Mouse (Mus musculus): Measurements from ENCODE around the gene Chit1. TPM values are rescaled to one million over a fixed set of nuclear protein-coding genes. Genes with fewer than 3 reads are reported as not detected.

The Chit1 gene
- polyA plus RNA-seq, 1 experiment from 2014 or later, result 0.81 TPM

DNA sequence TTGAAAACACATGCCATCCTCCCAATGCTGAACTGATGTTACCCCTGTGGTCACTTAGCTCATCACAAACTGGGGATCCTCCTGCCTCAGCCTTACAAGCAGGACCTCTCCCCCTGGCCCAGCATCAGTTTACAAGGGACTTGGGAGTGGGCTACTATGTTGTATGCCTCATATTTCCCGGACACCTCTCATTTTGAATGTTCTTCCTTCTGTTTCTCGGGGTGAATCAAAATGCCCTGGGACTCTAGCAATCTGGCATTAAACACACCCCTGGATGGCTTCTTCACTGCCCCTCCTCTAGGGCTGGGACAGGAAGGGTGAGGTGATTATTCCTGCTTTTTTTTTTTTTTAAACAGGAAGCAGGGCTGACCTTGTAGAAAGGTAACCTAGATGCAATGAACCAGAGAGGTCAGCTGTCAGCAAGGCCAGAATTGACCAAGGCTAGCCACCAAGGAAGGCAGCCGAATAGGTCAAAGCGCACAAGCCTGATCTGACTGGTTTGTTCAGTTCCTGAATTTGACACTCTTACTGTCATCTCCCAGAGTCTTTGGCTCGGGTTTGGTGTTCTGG, 30.1 kb upstream of the Chit1 start:
- no peak overlapping the region for H3K4me3 ChIP-seq
- no peak overlapping the region for H3K27ac ChIP-seq (replicated peaks)
- no peak overlapping the region for H3K4me2 ChIP-seq
- ATAC-seq (ENCODE audit: low read depth), result no peak
- 92% methylated on average over 5 of the region's 5 CpGs for WGBS
- no peaks in the 10 kb centered on the region for H3K27me3 ChIP-seq
- 0 out of 2 replicates have a peak, but pooled peaks cover 8% of the 10 kb centered on the region for H3K36me3 ChIP-seq
- no peak overlapping the region for H3K9ac ChIP-seq
- H3K9me3 ChIP-seq, result no peaks in the 10 kb centered on the region
- H3K4me1 ChIP-seq (replicated peaks), result peaks cover 52% of the 10 kb centered on the region

DNA sequence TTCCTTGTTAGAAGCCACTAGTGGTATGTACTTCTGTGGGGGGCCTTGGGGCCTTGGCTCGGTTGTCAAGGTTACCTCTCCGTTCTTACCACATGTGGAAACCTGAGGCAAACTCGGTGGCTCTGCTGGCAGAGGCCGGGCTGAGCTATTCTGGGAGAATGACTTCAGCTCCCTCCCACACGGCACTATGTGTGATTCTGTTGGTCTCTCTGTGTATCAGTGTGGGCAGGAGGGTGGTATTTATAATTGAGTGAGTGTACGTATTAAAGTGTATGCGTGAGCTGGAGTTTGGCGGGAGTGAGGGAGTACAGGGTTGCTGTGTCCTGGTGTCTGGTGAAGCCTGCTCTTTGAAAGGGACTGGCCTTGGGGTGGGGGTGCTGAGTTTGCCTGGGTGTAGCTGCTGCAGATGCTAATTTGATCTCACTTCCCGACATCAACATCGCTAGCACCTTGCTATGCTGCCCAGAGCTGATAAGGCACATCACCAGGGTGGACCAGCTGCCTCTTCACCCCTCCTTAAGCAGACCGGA, 28.0 kb upstream of the Chit1 start:
- no peak overlapping the region for H3K27ac ChIP-seq (replicated peaks)
- no peaks in the 10 kb centered on the region for H3K27me3 ChIP-seq
- peaks cover 43% of the 10 kb centered on the region for H3K4me1 ChIP-seq (replicated peaks)
- H3K9ac ChIP-seq, result no peak overlapping the region
- no peaks in the 10 kb centered on the region for H3K9me3 ChIP-seq
- no peak overlapping the region for H3K4me3 ChIP-seq
- WGBS, result 63% methylated on average over 11 of the region's 11 CpGs
- no peak for ATAC-seq (ENCODE audit: low read depth)
- H3K4me2 ChIP-seq, result no peak overlapping the region
- H3K36me3 ChIP-seq, result no peaks in the 10 kb centered on the region

DNA sequence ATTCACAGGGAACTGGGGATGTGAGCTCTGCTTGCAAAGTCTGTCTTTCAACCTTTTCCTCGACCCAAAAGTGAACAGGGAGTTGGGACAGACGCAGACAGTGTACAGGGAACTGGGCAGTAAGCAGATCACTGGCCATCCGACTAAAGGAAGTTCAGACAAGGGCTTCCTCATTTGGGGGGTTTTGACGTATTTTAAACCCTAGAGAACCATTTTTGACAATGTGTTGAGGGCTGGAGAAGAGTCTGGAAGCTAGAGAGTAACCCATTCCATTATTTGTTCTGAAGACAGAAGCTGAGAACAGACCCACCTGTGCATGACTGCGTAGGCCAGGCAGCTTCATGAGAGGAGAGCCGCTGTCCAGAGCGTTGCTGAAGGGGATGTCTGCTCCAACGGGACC, 27.4 kb upstream of the Chit1 start:
- Histone ChIP-seq H3K4me3 (no peak overlapping the region), H3K9ac (no peak overlapping the region), H3K4me1 (replicated peaks) (peaks cover 38% of the 10 kb centered on the region), H3K36me3 (no peaks in the 10 kb centered on the region), H3K27me3 (no peaks in the 10 kb centered on the region), H3K4me2 (no peak overlapping the region), H3K9me3 (no peaks in the 10 kb centered on the region), H3K27ac (replicated peaks) (no peak overlapping the region)
- no peak for ATAC-seq (ENCODE audit: low read depth)
- WGBS, result 85% methylated on average over 8 of the region's 8 CpGs

DNA sequence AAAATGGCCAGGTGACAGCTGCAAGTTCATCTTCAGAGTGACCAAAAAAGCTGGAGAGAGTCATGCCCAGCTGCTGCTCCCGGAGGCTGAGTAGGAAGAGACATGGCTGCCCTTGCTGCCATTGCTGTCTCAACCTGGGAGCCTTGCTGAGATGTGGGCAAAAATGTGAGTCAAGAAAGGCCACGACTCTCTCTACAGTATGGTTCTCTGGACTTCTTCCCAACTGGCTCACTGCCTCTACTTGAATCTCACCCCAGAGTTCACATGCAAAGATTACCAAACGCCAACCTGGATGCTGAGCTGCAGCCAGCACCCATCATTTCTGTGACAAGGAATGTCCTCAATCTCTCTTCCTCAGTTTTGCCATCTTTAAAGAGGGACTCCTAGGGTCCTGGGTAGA, 26.9 kb upstream of the Chit1 start:
- Histone ChIP-seq H3K27ac (replicated peaks) (no peak overlapping the region), H3K9ac (no peak overlapping the region), H3K9me3 (no peaks in the 10 kb centered on the region), H3K4me2 (no peak overlapping the region), H3K4me3 (no peak overlapping the region), H3K27me3 (no peaks in the 10 kb centered on the region), H3K4me1 (replicated peaks) (peaks cover 38% of the 10 kb centered on the region), H3K36me3 (no peaks in the 10 kb centered on the region)
- WGBS, result 86% methylated on average over 3 of the region's 3 CpGs
- ATAC-seq (ENCODE audit: low read depth), result no peak

DNA sequence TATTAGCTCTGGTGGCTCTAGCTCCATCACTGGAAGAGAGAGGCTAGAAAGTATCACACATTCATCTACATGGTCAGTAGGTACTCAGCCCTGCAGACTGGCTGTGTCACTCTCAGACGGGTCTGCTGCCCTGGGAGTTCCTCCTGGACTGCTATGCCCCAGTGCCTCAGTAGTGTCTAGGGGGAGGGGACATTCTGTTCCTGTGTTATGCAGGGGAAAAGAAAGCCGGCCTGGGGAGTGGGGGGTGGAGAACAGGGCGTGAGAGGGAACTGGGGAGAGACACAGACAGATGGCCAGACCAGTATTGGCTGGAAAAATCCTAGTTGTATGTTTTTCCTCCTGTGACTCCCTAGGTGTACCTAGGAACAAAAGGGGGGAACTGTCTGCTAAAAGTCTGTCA, 25.0 kb upstream of the Chit1 start:
- ATAC-seq (ENCODE audit: low read depth), result peak; percentile 45; the same call in 1 of the 2 replicates
- Histone ChIP-seq H3K27ac (replicated peaks) (peak overlapping the region; percentile 63; the same call in 1 of the 2 replicates), H3K36me3 (no peaks in the 10 kb centered on the region), H3K4me3 (no peak overlapping the region), H3K9me3 (no peaks in the 10 kb centered on the region), H3K9ac (no peak overlapping the region; the same call in 1 of the 2 replicates), H3K27me3 (no peaks in the 10 kb centered on the region), H3K4me2 (no peak overlapping the region), H3K4me1 (replicated peaks) (peaks cover 24% of the 10 kb centered on the region)
- WGBS, result 17% methylated on average over 3 of the region's 3 CpGs

DNA sequence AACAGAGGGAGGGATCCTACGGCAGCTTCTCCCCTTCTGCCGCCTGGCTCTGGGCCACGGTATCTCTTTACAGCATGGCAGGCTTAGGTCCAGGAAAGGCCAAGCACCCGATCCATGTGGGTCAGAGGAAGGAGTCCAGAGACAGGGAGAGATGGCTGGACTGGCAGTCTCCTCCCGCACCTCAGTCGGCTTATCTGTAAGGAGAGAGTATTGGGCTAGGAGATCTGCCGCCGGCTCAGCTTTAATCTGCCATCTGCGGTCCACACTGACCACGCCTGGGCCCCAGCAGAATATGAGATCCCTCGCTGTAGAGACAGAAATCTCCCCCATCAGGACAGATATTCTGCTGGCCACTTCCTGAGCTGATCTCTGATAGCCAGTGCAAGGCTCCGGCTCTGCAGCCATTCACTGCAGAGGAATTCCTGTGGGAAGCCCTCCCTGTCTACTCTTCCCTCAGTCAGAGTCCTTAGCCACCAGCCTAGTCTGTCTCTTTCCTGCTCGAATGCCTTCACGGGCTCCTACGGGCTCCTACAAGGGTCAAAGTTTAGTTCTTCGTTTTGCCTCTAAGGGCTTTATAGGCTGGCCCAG, 24.1 kb upstream of the Chit1 start:
- peak overlapping the region; percentile 9; the same call in 1 of the 2 replicates for H3K4me2 ChIP-seq

DNA sequence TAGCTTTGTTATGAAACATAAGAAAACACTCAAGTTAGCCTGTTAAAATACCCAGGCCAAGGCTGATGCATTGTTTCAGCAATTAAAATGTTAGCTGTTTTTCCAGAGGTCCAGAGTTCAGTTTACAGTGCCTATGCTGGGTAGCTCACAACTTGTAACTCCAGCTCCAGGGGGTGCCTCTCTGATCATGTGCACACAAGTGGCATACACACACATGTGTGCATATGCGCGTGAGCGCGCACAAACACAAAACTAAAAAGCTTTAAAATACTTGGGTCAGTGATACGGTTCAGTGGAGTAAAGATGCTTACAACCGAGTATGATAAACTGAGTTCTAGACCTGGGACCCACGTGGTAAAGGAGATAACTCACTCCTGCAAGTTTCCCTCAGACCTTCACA, 22.0 kb upstream of the Chit1 start:
- no peak overlapping the region for H3K27ac ChIP-seq (replicated peaks)
- no peak overlapping the region for H3K4me3 ChIP-seq
- no peaks in the 10 kb centered on the region for H3K36me3 ChIP-seq
- no peak overlapping the region for H3K9ac ChIP-seq
- 89% methylated on average over 7 of the region's 7 CpGs for WGBS
- H3K27me3 ChIP-seq, result no peaks in the 10 kb centered on the region
- no peaks in the 10 kb centered on the region for H3K9me3 ChIP-seq
- H3K4me2 ChIP-seq, result no peak overlapping the region
- ATAC-seq (ENCODE audit: low read depth), result no peak
- H3K4me1 ChIP-seq (replicated peaks), result peaks cover 36% of the 10 kb centered on the region

More for the DNA sequence above, 24.1 kb upstream of the Chit1 start:
- no peaks in the 10 kb centered on the region for H3K36me3 ChIP-seq
- peak overlapping the region; percentile 34 for H3K9ac ChIP-seq
- peaks cover 24% of the 10 kb centered on the region for H3K4me1 ChIP-seq (replicated peaks)
- no peak for ATAC-seq (ENCODE audit: low read depth)
- no peaks in the 10 kb centered on the region for H3K9me3 ChIP-seq
- no peak overlapping the region for H3K4me3 ChIP-seq
- peak overlapping the region; percentile 63; the same call in 1 of the 2 replicates for H3K27ac ChIP-seq (replicated peaks)
- WGBS, result 63% methylated on average over 16 of the region's 16 CpGs
- H3K27me3 ChIP-seq, result no peaks in the 10 kb centered on the region

DNA sequence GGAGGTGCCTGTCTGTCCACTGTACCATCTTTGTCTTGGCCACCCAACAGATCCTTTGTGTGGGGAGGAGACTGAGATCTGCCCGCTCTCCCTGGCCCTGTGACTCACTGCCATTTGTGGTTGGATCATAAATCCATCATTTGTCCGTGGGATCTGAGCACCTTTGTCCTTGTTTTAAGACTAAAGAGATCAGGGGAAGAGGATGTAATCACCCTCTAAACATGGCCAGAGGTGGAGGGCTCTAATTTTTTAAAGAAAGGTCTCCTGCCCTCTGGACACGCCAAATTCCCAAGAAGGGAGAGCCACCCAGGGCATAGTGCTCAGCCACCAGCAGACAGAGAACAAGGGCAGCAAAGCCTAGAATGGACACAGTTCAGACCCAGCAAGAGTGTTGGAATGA, 19.2 kb upstream of the Chit1 start:
- no peaks in the 10 kb centered on the region for H3K36me3 ChIP-seq
- H3K9me3 ChIP-seq, result no peaks in the 10 kb centered on the region
- H3K9ac ChIP-seq, result no peak overlapping the region
- no peaks in the 10 kb centered on the region for H3K27me3 ChIP-seq
- WGBS, result 71% methylated on average over 3 of the region's 3 CpGs
- H3K4me2 ChIP-seq, result no peak overlapping the region
- H3K4me3 ChIP-seq, result no peak overlapping the region
- no peak overlapping the region for H3K27ac ChIP-seq (replicated peaks)
- ATAC-seq (ENCODE audit: low read depth), result no peak
- H3K4me1 ChIP-seq (replicated peaks), result peaks cover 50% of the 10 kb centered on the region

DNA sequence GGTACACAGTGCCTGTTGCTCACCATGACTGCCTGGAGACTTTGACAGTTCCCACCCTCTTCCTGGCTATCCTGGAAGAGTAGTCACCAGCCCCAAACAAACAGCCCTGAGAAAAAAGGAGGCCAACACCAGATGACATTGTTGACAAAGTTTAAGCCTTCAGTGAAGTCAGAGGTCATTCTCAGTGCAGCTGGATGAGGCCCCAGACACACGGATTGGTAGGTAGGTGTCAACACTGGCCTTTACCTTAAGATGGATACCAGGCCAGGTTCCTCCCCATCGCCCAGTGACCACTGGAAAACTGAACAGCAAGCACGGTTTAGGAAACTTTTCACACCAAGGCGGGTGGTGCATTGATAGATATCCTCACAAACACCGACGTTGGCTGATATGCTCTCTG, 18.7 kb upstream of the Chit1 start:
- ATAC-seq (ENCODE audit: low read depth), result no peak
- Histone ChIP-seq H3K36me3 (no peaks in the 10 kb centered on the region), H3K27ac (replicated peaks) (peak overlapping the region; percentile 81), H3K9ac (peak overlapping the region; percentile 72), H3K9me3 (no peaks in the 10 kb centered on the region), H3K4me2 (peak overlapping the region; percentile 81), H3K4me1 (replicated peaks) (peaks cover 52% of the 10 kb centered on the region), H3K4me3 (peak overlapping the region; percentile 45), H3K27me3 (no peaks in the 10 kb centered on the region)
- WGBS, result 43% methylated on average over 6 of the region's 6 CpGs

DNA sequence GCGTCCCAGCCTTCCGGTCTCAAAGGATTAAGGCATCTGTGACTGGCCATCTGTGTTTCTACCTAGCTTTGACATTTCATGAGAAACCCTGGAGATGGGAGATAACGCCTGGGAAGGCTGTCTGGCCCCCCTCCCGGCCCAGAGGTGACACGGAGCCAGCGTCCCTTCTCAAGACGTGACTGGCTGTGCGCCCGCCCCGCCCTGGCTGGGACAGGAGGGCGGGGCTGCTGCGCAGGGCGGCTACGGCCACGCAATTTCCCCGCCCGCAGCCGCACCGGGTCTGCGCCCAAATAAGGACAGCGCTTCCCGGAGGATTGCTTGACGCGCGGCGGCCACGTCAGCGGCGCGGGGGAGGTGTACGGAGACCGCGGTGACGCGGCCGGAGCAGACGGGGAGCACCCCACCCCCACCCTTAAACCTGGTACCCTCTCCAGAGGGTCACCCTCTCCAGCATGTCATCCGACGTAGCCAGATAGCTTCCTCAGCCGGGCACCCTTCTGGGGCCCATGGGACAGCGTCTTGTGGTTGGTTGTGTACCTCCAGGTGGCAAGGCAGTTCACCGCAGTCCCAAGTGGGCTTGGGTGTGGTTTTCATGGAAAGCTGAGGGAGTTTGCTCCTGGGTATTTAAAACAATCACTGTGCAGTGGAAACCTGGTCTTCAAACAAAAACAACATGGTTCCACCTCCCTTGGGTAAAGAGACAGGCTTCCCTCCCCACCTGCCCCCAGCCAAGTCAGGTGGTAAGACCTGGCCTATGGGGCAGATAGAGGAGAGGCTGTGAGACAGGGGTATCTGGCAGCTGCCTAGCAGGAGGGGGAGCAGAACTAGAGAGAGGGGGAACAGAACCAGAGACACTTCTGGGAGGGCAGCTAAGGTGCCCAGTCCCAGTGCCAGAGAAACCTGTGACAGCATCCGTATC, 17.9 kb upstream of the Chit1 start:
- Histone ChIP-seq H3K27ac (replicated peaks) (peak overlapping the region; percentile 81), H3K4me3 (peak overlapping the region; percentile 45), H3K9me3 (no peaks in the 10 kb centered on the region), H3K9ac (peak overlapping the region; percentile 72), H3K36me3 (no peaks in the 10 kb centered on the region), H3K27me3 (no peaks in the 10 kb centered on the region), H3K4me2 (peak overlapping the region; percentile 81), H3K4me1 (replicated peaks) (peaks cover 60% of the 10 kb centered on the region)
- WGBS, result 2% methylated on average over 43 of the region's 43 CpGs
- peak; percentile 72 for ATAC-seq (ENCODE audit: low read depth)

DNA sequence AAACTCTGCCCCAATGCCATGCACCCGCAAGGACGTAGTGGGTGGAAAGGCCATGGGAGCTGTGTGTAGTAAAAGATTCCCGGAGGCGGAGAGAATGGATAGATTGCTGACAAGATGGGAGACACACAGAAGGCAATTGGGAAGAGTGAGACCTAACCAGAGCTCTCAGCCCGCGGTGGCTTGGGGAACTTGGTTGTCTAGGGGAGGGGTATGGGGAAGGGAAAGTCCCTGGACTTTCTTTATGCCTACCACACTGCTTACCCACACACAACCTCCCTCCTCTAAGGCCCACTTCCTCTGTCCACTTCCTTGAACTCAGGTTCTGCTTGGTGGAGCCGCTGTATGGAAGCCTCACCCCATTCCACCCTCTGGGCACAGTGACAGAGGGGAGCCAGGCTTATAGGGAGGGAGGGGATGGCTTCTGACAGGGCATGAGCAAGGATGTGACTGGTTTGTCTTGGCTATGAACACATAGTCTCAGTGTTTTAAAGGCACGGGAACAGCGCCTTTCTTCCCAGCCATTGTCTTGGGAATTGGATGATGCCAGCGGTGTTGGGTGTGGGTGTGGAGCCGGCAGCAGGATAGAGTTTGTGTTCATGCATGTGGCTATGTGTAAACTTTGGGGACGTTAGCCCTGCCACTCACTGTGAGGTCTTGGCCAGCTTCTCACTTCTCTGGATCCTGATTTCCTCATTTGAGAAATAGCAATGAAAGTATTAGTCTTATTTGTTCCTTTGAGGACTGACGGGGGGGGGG, 17.1 kb upstream of the Chit1 start:
- H3K9me3 ChIP-seq, result no peaks in the 10 kb centered on the region
- H3K27me3 ChIP-seq, result no peaks in the 10 kb centered on the region
- H3K9ac ChIP-seq, result peak overlapping the region; percentile 72; the same call in 1 of the 2 replicates
- no peak; the same call in 1 of the 2 replicates for ATAC-seq (ENCODE audit: low read depth)
- no peaks in the 10 kb centered on the region for H3K36me3 ChIP-seq
- peaks cover 68% of the 10 kb centered on the region for H3K4me1 ChIP-seq (replicated peaks)
- H3K4me2 ChIP-seq, result peak overlapping the region; percentile 81
- peak overlapping the region; percentile 81 for H3K27ac ChIP-seq (replicated peaks)
- H3K4me3 ChIP-seq, result peak overlapping the region; percentile 45; the same call in 1 of the 2 replicates
- WGBS, result 61% methylated on average over 13 of the region's 13 CpGs

All from neural tube, embryonic 13.5 days (tissue).